Mouse (Mus musculus): Measurements from ENCODE around the gene Pacsin2.

DNA sequence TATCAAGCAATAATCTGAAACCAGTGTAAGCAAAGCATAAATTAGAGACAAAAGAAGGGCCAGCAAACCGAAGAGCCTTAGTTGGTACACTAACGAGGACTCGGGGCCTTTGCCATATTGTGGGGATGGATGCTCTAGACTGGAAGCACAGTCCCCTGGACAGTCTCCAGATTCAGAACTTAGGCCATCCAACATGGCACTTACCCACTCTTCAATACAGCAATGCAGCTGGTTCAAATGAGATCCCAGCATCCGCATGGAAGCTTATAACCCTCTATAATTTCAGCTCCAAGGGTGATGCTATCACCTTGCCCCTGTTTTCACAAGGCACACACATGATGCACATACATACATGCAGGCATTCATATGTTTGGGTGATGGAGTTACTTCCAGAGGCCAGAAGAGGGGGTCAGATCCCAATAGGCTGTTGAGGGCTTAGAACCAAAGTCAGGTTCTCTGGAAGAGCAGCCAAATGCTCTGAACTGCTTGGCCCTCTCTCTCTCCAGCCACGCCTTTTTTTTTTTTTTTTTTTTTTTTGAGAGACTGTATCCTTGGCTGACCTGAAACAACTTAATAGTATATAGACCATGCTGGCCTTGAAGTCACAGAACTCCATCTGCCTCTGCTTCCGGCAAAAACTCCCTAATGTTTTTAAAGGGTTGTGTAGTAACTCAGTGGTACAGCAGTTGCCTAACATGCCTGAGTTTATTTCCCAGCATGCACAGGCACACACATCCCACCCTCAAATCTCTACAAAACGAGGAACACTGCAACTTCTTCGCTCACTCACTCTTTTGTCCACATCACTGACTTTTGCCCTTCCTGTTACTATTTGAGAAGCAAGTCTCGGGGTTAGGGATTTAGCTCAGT lies 36.9 kb downstream of the Pacsin2 start:
- TF ChIP-seq CTCF (conservative IDR thresholded peaks at IDR 0.05; ENCODE audit: low read length) (0 out of 2 replicates have a peak, but pooled peaks have one; percentile 7), NANOG (IDR thresholded peaks at IDR 0.05; ENCODE audit: borderline replicate concordance, low read length) (no peak)

Data from E14TG2a.4 (cell line).